Mouse (Mus musculus): ENCODE data around the gene Dnah7a. TPM values are rescaled to one million over a fixed set of nuclear protein-coding genes. Genes with fewer than 3 reads are reported as not detected.
A peak's percentile ranks its signal among the peaks of the same experiment; 100 is the strongest.
"Not testable (repeated sequence)": the region's sequence is repeated elsewhere in the genome, so short reads cannot be mapped to it uniquely, and the experiment has no call there.

Dnah7a gene
- total RNA-seq, 1 experiment = 0.98 TPM

DNA sequence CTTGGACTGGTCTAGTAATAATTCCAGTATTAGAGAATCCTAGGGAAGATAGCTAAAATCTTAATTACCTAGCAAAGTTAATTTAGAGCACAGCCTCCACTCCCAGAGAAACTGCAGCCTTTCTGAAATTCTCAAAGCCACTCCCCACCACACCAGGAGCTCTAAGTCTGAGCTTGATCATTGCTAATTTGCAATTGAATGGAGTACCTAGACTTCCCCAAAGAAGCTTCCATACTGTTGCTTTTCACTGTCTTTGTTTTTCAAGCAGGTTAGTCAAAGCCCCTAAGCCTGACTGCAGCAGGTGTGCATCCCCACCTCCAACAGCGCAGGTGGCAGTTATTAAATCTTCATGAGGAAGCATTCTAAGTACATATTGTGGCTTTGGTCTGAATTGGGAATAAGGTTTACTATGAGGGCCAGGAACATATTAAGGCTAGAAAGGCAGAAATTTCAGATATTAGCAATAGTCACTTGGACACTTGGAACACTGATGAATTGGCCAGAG lies 43.3 kb upstream of the Dnah7a start:
- H3K9me3 ChIP-seq (ENCODE audit: control insufficient read depth, insufficient read depth, low read depth, low read length); H3K36me3 ChIP-seq (ENCODE audit: control insufficient read depth, insufficient read depth, low read length, poor library complexity, severe bottlenecking); H3K9ac ChIP-seq (ENCODE audit: insufficient read depth, low read depth, low read length, poor library complexity, severe bottlenecking); H3K4me1 ChIP-seq (ENCODE audit: control insufficient read depth in 2 of 2, insufficient read depth in 2 of 2, low read length in 2 of 2, poor library complexity in 1 of 2); in situ Hi-C loops (cut with MboI; ENCODE audit: low sequenced_read_pairs in 2 of 2, unreplicated experiment in 2 of 2): not testable (repeated sequence)
- TF ChIP-seq CHD2 (IDR thresholded peaks at IDR 0.05; ENCODE audit: low read depth, low read length) = 0 out of 2 replicates have a peak, but pooled peaks have one; percentile 33
- DNase-seq (ENCODE audit: low read depth, low spot score) = peak; percentile 46
- H3K4me3 ChIP-seq (ENCODE audit: insufficient read depth in 1 of 2, low read depth in 1 of 2, low read length in 2 of 2, poor library complexity in 1 of 2, severe bottlenecking in 1 of 2) = 0 out of 4 replicates have a peak overlapping the region, but pooled peaks of 1 of the 2 experiments have one; percentile 11
- peak overlapping the region; percentile 90; the same call in 1 of the 2 replicates for H3K27ac ChIP-seq (ENCODE audit: insufficient read depth, low read depth, low read length, poor library complexity, severe bottlenecking)

DNA sequence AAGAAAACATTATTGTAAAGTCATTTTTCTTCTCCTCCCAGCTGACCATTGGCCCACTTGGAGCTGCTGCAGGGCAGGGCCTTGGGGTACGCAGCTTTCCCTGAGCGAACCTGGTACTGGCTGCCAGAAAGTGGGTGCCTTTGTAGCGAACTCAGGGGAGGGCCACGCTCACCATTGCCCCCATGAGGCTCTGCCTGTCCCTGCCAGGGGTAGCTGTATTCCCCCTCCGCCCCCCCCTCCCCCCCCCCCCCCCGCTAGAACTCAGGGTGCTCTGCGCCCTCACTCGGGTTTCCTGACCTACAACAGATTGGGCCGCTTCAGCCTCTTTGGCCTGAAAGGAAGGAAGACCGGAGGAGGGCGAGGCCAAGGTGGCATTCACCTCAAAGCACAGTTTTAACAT lies 42.0 kb upstream of the Dnah7a start:
- in situ Hi-C loops (cut with MboI; ENCODE audit: low sequenced_read_pairs in 2 of 2, unreplicated experiment in 2 of 2) = no loop called here
- no peaks in the 10 kb centered on the region; the same call in 1 of the 2 replicates for H3K36me3 ChIP-seq (ENCODE audit: control insufficient read depth, insufficient read depth, low read length, poor library complexity, severe bottlenecking)
- DNase-seq (ENCODE audit: low read depth, low spot score) = no peak
- peaks cover 0 to 6% of the 10 kb centered on the region in 2 experiments; a peak in 1 of 4 replicates for H3K4me1 ChIP-seq (ENCODE audit: control insufficient read depth in 2 of 2, insufficient read depth in 2 of 2, low read length in 2 of 2, poor library complexity in 1 of 2)
- peak overlapping the region; percentile 58 for H3K27ac ChIP-seq (ENCODE audit: insufficient read depth, low read depth, low read length, poor library complexity, severe bottlenecking)
- peak overlapping the region in 1 of 2 experiments; percentile 17; a peak in 2 of 4 replicates for H3K4me3 ChIP-seq (ENCODE audit: insufficient read depth in 1 of 2, low read depth in 1 of 2, low read length in 2 of 2, poor library complexity in 1 of 2, severe bottlenecking in 1 of 2)
- H3K9ac ChIP-seq (ENCODE audit: insufficient read depth, low read depth, low read length, poor library complexity, severe bottlenecking) = no peak overlapping the region; the same call in 1 of the 2 replicates
- 0 out of 2 replicates have a peak, but pooled peaks cover 2% of the 10 kb centered on the region for H3K9me3 ChIP-seq (ENCODE audit: control insufficient read depth, insufficient read depth, low read depth, low read length)
- no peak for TF ChIP-seq CHD2 (IDR thresholded peaks at IDR 0.05; ENCODE audit: low read depth, low read length)
- no peak for TF ChIP-seq ZC3H11A (IDR thresholded peaks at IDR 0.05; ENCODE audit: borderline replicate concordance, low read depth, low read length)
- TF ChIP-seq MAFK (IDR thresholded peaks at IDR 0.05; ENCODE audit: insufficient read depth, low read depth, low read length) = no peak
- TF ChIP-seq ZNF384 (IDR thresholded peaks at IDR 0.05; ENCODE audit: low read depth, low read length) = no peak
- no peak for TF ChIP-seq HCFC1 (IDR thresholded peaks at IDR 0.05; ENCODE audit: borderline replicate concordance, insufficient read depth, low read length)

DNA sequence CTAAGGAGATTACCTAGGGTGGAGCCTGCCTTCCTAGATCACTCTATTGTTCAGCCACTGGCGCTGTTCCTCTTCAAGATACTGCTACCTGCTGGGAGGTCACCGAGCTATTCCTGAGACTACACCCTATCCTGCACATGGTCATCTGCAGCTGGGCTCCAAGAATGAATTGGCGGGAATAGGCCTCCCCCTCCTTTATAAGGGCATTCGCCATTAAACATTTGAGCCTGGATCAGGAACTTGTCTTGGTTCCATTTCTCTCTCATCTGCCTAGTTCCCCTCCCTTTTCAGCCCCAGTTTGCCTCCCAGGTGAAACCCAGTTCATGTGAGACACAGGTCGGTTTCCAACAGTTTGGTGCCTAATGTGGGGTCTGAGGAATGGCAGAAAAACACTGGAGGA lies 39.4 kb upstream of the Dnah7a start:
- 0 out of 2 replicates have a peak, but pooled peaks cover 2% of the 10 kb centered on the region for H3K9me3 ChIP-seq (ENCODE audit: control insufficient read depth, insufficient read depth, low read depth, low read length)
- H3K27ac ChIP-seq (ENCODE audit: insufficient read depth, low read depth, low read length, poor library complexity, severe bottlenecking) = peak overlapping the region; percentile 90
- H3K4me1 ChIP-seq (ENCODE audit: control insufficient read depth in 2 of 2, insufficient read depth in 2 of 2, low read length in 2 of 2, poor library complexity in 1 of 2) = peaks cover 0 to 6% of the 10 kb centered on the region in 2 experiments; a peak in 1 of 4 replicates

DNA sequence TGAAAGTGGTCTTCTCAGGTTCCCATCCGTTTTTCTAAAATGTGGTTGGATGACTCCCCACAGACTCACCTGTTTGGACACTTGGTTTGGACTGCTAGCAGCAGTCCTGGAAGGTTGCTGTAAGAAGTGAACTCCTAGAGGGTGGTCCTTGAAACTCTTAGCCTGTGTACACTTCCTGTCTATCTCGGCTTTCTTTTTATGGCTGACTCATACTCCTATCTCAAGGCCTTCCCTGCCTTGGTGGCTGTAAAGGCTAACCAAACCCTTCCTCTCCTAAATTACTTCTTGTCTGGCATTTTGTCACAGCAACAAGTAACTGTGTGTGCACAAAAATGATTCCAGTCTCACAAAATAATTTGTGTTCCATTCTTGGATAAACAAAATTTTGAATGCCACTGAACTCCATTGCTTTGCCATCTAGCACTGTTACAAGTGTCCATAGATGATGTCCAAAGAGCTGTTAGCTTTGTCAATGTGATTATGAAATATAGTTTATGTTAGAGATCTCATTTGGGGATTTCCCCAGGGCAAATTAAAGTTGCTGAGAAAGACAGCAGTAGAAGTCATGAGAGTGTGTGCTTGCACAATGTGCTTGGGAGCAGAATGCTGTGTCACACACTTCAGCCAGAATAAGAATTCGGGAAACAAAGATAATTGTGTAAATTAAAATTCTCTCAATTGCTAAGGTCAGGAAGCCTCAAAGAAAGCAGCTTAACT lies 35.3 kb upstream of the Dnah7a start:
- no peak overlapping the region for H3K9ac ChIP-seq (ENCODE audit: insufficient read depth, low read depth, low read length, poor library complexity, severe bottlenecking)
- H3K4me1 ChIP-seq (ENCODE audit: control insufficient read depth in 2 of 2, insufficient read depth in 2 of 2, low read length in 2 of 2, poor library complexity in 1 of 2) = no peaks in the 10 kb centered on the region
- H3K27ac ChIP-seq (ENCODE audit: insufficient read depth, low read depth, low read length, poor library complexity, severe bottlenecking) = no peak overlapping the region
- no peak for TF ChIP-seq ZC3H11A (IDR thresholded peaks at IDR 0.05; ENCODE audit: borderline replicate concordance, low read depth, low read length)
- no peak for TF ChIP-seq MAFK (IDR thresholded peaks at IDR 0.05; ENCODE audit: insufficient read depth, low read depth, low read length)
- TF ChIP-seq ZNF384 (IDR thresholded peaks at IDR 0.05; ENCODE audit: low read depth, low read length) = no peak
- TF ChIP-seq HCFC1 (IDR thresholded peaks at IDR 0.05; ENCODE audit: borderline replicate concordance, insufficient read depth, low read length) = no peak
- no peak for TF ChIP-seq CHD2 (IDR thresholded peaks at IDR 0.05; ENCODE audit: low read depth, low read length)
- in situ Hi-C loops (cut with MboI; ENCODE audit: low sequenced_read_pairs in 2 of 2, unreplicated experiment in 2 of 2) = no loop called here
- DNase-seq (ENCODE audit: low read depth, low spot score) = no peak
- 0 out of 2 replicates have a peak, but pooled peaks cover 2% of the 10 kb centered on the region for H3K9me3 ChIP-seq (ENCODE audit: control insufficient read depth, insufficient read depth, low read depth, low read length)
- no peak overlapping the region for H3K4me3 ChIP-seq (ENCODE audit: insufficient read depth in 1 of 2, low read depth in 1 of 2, low read length in 2 of 2, poor library complexity in 1 of 2, severe bottlenecking in 1 of 2)
- H3K36me3 ChIP-seq (ENCODE audit: control insufficient read depth, insufficient read depth, low read length, poor library complexity, severe bottlenecking) = no peaks in the 10 kb centered on the region; the same call in 1 of the 2 replicates

More for the DNA sequence above, 39.4 kb upstream of the Dnah7a start:
- no peak for TF ChIP-seq ZC3H11A (IDR thresholded peaks at IDR 0.05; ENCODE audit: borderline replicate concordance, low read depth, low read length)
- no peak for TF ChIP-seq ZNF384 (IDR thresholded peaks at IDR 0.05; ENCODE audit: low read depth, low read length)
- TF ChIP-seq CHD2 (IDR thresholded peaks at IDR 0.05; ENCODE audit: low read depth, low read length) = no peak
- no peak for TF ChIP-seq HCFC1 (IDR thresholded peaks at IDR 0.05; ENCODE audit: borderline replicate concordance, insufficient read depth, low read length)
- no peak for TF ChIP-seq MAFK (IDR thresholded peaks at IDR 0.05; ENCODE audit: insufficient read depth, low read depth, low read length)
- H3K4me3 ChIP-seq (ENCODE audit: insufficient read depth in 1 of 2, low read depth in 1 of 2, low read length in 2 of 2, poor library complexity in 1 of 2, severe bottlenecking in 1 of 2) = no peak overlapping the region
- in situ Hi-C loops (cut with MboI; ENCODE audit: low sequenced_read_pairs in 2 of 2, unreplicated experiment in 2 of 2) = no loop called here
- H3K36me3 ChIP-seq (ENCODE audit: control insufficient read depth, insufficient read depth, low read length, poor library complexity, severe bottlenecking) = no peaks in the 10 kb centered on the region; the same call in 1 of the 2 replicates
- no peak overlapping the region for H3K9ac ChIP-seq (ENCODE audit: insufficient read depth, low read depth, low read length, poor library complexity, severe bottlenecking)
- peak; percentile 26 for DNase-seq (ENCODE audit: low read depth, low spot score)
